Mouse (Mus musculus) heart, postnatal 25 days (tissue): ENCODE data around the gene Zfp385c. TPM values are rescaled to one million over a fixed set of nuclear protein-coding genes. Genes with fewer than 3 reads are reported as not detected.

Experiments
- DNase-seq: peaks from one replicate; pipeline ENCODE4 v3.0.0; 2022; ENCODE audit warnings: low spot score
- intact Hi-C: fragments of 180-260 bp; cut with DNase I; formaldehyde crosslinking; loops from one replicate; pipeline ENCODE4 v1.15.1; 2025
- total RNA-seq, 2 experiments: library from RNA; stranded (reverse); gene quantifications; 2 replicates each; pipeline ENCODE4 v1.2.3; 2021

Zfp385c gene
- under 1 TPM; 0.31 to 0.47 TPM for total RNA-seq

DNA sequence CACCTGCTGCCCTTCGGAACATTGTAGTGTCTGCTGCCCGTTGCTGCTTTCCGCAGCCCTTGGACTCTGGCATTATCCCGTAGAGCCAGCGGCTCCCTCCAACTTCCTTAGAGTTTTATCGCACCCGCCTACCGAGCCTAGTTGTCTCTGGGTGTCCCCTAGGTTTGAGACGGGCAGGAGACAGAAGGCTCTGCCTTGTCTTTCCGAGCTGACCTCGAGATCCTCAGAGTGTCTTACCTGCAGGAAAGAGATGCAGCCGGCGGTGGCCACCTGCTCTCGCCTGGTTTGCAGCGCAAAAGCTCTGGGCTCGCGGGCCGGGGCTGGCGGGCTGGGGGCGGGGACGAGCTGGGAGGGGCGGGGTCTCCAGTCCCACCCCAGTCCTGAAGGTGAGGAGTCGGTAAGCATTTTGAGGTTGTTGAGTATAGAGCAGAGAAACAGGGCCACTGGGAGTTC lies at the start of gene Zfp385c:
TSS of gene Zfp385c (minus strand) at position 292 of the 453 bp plus-strand sequence.
- intact Hi-C loops: no loop called here
- DNase-seq: no peak

DNA sequence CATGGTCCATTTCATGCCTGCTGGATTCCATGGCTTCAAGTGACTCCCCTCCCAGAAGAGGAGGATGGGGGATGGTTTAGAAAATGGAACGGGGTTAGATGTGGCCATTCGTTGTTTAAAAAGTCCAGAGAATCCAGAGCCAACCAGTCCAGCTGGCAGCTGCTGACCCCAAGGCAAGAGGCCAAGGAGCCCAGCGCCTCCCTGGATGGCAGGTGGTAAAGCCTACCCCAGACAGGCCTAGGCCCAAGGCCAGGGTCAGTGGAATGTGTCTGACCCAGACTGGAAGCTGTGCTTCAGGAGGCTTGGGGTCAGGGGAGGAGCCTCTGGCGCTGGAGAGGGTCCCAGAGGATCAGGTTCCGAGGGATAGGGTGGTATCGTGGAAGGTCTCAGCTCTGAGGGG lies 49.1 kb upstream of the Zfp385c start:
- DNase-seq: no peak
- intact Hi-C loops: loop anchor here (10.0 kb wide), 1 partner anchor 323 kb away; no protein-coding TSS in a partner anchor

DNA sequence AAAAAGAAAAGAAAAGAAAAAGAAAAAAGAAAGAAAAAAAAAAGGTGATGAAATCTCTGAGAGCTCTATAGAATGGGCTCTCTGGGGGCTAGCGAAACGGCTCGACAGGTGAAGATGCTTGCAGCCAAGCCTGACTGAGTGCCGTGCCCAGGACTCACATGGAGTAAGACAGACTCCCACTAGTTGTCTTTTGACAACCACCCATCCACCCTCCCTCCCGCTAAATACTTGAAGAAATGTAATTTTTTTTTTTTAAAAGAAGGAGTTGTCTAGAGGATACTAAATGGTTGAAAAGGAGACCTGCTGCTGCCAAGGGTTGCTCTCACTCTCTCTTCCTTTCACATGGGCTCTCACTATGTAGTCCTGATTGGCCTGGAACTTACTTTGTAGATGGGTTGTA lies 46.5 kb upstream of the Zfp385c start:
- intact Hi-C loops: no loop called here
- DNase-seq: no peak

DNA sequence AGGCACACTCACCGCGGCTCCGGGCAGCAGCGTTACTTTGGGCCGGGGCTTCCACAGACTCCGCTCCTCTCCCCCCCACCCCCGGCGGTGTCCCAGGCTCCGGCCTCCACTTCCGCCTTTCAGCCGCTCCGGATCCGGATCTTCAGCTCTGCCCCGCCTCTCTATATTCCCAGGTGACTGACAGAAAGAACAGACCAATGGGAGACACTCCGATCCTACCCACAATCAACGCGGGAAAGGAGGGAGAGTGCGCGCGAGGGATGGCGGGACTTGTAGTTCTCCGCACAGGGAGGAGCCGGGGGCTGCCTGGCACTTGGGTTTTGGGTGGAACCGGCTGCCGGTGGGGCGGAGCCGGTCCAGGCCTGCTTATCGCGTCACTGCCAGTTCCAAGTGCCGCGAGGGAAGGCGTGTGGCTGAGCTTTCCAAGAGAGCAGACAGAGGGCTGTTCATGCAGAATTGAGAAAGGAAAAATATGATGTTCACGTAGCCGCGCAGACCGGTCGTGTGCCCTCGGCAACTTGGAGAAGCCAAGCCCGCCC lies 45.9 kb upstream of the Zfp385c start, which contains the start of gene Rab5c:
TSS of gene Rab5c (minus strand) at position 150 of the 539 bp plus-strand sequence.
- intact Hi-C loops: no loop called here
- peak; percentile 99 for DNase-seq

DNA sequence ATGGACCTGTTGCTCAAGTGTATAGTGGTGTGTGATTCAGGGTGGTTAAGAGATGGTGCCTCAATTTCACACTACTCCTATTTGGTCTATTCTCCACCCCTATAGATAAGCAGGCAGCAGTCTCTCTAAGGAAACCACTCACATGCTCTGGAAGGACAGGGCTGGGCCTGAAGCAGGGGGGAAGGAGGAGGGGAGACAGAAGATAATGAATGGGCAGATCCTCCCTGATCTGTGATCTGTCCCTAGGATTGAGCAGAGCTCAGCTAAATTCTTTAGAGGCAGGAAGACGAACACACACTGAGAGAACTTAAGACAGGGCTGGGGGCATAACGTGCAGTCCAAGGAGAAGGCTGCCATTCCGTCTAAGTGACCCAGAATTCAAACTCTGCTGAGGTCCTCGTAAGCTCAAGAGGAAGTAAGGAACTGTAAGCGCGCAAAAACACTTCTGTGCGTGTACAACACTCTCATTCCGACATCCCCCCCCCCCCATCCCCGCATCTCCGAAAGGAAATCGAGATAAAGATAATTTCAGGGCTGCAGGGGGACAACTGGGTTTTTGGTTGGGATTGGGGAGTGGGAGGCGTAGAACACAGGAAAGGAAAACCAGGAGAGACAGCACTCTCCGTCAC lies 45.0 kb upstream of the Zfp385c start:
- DNase-seq: no peak
- intact Hi-C loops: loop anchor here (2.0 kb wide), 1 partner anchor 20 kb away; no protein-coding TSS in a partner anchor

DNA sequence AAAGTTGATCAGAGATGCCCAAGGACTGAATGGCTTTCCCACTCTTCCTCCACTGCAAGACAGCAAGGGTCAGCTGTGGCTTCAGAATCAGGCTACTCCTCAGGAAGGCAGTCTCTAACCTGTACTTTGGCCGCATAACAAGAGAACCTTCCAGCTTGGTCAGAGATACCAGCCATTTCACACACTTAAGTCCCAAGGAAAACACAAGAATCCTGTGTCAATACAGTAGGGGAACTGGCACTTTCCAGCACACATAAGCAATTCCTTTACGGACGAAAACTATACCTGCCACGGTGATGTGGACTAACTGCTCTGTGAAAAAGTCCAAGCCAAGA lies 44.5 kb upstream of the Zfp385c start:
- DNase-seq: no peak
- intact Hi-C loops: loop anchor here (2.0 kb wide), 1 partner anchor 20 kb away; no protein-coding TSS in a partner anchor

DNA sequence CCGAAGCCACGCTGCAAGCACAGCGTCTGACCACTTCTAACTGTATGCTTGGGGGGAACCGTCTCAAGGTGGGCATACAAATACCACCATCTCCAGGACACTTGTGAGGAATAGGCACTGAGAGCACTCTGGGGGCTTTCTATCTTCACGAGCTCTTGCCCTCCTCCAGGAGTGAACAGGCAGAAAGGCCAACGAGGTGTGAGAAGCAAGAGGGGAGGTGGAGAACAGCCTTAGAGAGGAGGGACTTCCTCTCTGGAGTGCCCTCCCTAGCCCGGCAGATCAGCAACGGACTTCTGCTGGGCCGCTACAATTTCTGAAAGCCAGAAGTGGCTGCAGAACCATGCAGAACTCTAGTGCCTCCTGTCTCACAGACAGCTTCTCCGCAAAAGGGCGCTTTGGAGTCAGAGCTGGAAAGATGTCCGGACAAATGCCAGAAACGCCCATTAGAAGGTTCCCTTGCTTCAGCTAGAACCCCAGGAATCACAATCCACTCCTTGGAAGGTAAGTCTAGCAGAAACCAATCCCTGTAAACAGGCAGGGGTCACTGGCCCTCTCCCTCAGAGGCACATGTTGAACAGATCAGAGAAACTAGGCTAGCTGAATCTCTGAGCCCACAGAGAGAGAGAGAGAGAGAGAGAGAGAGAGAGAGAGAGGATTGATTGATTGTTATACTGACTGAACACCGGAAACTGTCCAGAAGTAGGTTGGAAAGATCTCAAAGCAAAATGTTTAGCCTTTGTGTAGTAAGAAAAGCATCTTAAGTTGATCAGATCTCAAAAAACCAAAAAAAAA lies 43.9 kb upstream of the Zfp385c start:
- intact Hi-C loops: loop anchor here (2.0 kb wide), 1 partner anchor 19 kb away; no protein-coding TSS in a partner anchor
- DNase-seq: no peak

DNA sequence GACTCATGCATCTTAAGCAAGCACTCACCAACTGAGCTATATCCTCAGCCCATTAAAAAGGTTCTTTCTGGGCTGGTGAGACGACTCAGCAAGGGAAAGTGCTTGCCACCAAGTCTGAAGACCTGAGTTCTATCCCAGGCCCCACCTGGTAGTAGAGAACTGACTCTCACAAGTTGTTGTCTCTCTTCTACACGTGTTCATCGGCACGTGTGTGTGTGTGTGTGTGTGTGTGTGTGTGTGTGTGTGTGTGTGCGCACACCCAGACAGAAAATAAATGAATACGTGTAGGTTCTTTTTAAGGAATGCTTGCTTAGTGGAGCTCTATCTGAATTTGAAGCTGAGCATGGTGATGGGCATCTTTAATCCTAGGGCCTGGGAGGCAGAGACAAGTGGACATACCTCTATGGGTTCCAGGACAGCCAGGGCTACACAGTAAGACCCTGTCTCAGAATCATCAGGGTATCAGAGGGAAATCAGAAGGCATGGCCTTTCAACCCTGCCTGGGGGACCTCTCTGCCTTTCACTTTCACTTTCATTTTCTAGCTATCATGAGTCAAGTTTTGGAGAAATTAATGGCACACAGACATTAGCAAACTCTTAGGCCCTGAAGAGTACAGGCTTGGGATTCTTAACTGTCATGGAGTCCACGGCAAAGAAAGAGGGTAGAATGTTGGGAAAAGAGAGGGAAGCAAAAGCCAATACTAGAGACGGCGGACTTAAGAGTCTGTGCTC lies 43.0 kb upstream of the Zfp385c start:
- intact Hi-C loops: no loop called here
- DNase-seq: no peak

DNA sequence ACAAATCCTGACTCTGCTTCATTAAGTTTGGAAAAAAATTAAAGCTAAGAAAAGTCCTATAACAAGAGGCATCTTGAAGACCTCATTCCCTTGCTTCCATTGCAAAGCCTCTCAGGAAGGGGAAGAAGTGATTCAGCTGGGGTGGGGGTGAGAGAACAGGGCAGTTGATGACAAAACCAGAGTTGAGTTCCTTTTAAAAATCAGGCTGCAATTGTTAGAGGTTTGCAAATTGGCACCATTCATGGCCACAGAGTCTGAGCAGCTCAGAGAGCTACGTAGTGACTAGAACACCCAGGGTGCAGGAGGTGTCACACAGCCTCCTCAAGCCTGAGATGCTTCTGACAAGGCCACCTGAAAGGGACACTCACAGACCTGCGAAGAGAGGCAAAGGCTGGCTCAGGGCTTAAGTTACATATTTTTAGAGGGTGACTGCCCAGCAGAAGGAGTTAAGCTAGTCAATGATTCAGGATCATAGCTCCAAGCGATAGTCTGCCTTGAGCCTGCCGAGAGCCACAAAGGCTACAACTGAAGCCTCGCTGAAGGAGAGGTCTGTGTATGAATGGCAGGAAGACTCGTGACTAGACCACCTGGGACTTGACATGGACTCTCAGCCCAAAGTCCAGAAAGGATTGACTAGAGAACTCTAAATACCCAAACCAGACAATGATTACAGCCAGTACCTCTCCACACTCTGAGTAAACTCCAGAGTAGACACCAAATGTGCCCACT lies 38.4 kb upstream of the Zfp385c start:
- DNase-seq: no peak
- intact Hi-C loops: no loop called here

DNA sequence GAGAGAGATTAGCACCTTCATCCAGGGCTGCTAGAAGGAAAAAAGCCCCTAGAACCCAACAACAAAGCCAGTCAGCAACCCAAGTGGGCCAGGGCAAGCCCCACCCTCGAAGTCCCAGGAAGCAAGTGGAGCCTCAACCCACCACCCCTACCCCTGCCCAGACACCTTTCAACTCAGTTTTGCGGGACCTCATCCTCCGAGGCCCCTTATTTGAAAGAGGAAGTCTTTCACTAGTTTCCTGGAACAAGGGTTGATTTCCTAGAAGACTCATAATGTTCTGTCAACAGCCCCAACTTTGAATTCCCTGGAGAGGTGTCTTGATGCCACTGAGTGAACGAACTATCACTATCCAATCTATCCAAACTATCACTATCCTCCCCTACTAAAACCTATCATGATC lies 37.7 kb upstream of the Zfp385c start:
- intact Hi-C loops: no loop called here
- DNase-seq: no peak

DNA sequence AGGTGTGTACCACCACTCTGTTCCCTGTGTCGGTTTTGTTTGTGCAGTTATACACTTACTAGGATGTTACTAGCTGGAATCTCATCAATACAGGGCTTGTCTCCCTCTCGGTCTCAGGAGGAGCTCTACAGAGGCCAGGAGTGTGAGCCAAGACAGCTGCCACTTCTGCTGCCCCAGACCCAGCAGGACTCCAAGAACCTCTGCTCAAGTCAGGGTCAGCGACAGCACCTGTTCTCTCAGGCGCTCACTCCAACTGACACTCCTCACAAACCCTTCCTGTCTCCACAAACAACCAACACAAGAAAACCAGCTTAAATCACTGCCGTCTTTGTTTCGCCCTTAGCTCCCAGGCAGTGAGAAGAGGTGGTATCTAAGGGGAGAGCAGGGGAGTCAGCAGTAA lies 36.3 kb upstream of the Zfp385c start:
- DNase-seq: no peak

DNA sequence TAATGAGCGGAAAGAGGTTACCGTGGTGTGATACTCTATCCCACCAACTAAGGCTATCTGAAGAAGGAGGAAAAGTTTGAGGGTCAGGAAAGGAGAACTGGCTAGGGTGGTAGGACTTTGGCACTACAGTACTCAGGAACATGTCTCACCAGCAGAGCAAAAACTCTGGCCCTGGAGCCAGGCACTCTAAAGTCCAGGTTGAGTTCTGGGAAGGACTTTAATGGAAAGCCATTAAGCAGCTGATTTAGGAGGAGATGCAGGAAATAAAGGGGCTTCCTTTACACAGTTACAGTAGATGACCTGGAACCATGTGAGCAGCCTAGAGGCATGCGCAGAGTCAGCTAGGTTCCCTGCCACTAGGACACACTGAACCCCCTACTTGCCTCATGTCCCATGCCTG lies 34.9 kb upstream of the Zfp385c start:
- DNase-seq: no peak
- intact Hi-C loops: no loop called here

More for the DNA sequence above, 36.3 kb upstream of the Zfp385c start:
- intact Hi-C loops: no loop called here

DNA sequence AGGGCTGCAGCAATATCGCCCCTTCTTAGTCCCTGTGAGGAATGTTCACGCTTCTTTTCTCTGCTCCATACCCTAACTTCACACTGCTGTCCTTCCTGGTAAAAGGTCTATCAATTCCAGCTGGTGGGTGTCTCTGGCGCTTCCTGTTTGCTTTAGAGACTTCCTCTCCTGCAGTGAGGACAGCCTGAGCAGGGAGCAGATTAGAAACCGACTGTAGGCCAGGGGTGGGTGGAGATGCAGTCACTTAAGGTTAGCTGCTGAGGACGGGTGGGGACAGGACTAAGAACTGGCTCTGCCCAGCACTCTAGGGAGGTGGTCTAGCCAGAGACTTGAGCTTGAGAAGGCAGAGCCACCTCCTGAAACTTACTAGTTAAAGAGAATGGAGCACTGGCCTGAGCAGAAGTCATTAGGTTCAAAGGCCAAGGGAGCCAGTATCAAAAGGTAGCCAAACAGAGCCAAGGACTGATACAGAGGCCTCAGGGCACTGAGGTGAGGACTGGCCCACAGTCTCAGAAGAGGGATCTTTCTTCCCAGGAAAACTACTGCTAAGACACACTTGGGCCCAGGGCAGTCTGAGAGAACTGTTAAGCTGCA lies 32.8 kb upstream of the Zfp385c start:
- intact Hi-C loops: no loop called here
- no peak for DNase-seq

DNA sequence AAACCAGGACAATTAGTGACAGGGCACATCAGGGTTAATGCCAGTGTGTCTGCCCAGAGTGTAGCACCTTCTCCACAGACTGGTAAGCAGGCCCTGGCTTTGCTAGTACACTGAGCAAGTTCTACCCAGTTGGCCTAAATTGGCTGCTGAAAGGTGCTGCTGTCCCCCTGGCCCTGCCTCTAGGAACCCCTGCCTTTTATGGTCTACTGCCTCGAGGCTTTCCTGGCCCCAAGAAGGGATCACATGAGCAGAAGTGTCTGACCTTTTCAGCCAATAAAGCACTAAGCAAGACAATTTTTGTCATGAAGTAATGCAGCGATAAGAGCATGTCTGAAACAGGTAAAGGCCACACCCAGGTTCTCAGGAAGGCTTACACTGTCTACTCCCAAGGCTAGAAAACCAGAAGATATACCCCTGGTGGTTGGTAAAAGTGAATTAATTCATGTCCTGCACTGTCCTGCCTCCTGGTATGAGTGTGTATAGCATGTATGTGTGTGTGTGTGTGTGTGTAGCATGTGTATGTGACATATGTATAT lies 30.3 kb upstream of the Zfp385c start:
- no peak for DNase-seq
- intact Hi-C loops: no loop called here

DNA sequence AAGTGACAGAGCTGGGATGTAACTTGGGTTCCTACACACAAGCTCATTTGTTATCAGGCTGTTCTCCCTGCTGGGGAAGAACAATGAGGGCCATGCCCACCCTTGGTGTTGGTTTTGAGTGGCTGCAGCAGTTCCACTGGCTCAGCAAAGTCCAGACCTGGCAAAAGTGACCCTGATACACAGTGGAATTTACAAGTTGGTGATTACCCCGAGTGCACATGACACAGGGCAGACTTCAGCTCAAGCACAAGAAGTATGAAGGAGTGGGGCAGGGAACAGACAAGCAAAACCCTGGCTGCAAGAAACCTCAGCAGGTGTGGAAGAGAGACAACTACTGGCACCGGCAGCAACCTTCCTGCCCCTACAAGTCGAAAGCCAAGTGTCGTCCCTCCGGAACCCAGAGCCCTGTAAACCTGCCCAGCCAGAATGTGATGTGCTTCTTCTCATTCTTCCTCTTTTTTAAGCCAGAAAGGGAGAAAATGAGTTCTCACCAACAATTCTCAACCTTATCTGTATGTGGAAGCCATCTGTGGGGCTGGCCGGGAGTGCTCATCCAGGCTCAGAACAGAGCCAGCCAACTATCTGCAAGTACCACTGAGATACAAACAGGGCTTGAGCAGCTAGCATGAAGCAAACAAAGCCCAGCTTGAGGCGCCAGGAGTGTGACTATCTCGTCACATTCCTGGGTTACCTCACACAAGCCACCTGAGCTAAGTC lies 29.7 kb upstream of the Zfp385c start:
- intact Hi-C loops: no loop called here
- no peak for DNase-seq

DNA sequence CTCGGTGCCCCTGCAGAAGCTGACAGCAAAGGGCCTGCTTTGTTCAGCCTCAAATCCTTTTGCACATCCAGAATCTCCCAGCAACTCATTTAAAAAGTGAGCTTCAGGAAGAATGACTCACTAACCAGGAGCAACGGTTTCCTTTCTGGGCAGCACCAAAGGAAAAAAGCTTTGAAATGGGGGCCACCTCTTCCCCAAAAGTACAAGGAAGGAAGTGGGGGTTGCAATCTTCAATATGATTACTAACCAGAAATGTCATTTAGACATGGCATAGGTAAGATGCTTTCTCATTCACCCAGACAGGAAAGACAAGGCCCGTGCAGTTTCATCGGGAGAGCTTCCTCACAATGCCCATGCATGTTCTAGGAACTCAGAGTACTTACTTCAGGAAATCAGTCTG lies 29.0 kb upstream of the Zfp385c start:
- DNase-seq: no peak
- intact Hi-C loops: no loop called here

DNA sequence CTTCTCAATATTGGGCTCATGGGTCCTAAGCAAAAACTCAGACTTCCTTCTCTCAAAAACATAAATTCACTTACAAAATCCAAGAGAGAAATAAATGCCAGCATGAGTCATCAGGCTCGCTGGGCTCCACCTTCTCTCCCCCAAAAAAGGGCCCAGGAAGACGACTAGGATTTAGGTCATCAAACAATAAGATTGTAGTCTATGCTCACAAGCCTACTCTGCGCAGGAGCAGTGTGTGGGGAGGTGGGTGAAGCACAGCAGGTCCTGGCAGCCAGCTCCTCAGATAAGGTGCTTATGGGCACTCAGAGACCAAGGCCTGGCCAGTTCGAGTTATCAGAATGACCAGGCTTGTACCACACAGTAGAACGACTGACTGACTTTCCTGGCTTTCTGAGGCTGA lies 28.1 kb upstream of the Zfp385c start:
- DNase-seq: no peak
- intact Hi-C loops: no loop called here

DNA sequence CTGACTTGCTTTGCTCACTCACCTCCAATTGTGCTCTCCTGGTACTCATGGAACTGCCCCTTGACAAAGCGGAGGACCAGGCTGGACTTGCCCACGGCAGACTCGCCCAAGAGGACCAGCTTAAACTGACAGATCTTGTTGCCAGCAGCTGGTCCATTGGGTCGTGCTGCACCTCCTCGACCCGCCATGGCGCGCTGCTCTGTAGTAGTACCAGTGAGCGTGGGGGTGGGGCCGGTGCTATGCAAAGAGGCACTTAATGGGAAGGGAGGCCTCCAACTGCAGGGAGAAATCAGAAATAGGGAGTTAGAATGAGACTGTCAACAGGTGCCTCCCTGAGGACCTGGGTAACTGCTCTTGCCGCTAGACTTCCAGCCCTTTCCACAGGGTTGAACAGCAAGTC lies 27.6 kb upstream of the Zfp385c start:
- DNase-seq: no peak
- intact Hi-C loops: loop anchor here (10.0 kb wide), 1 partner anchor 345 kb away; no protein-coding TSS in a partner anchor
